Mouse (Mus musculus) heart, embryonic 10.5 days (tissue): ENCODE data around the gene Map3k20. TPM values are rescaled to one million over a fixed set of nuclear protein-coding genes. Genes with fewer than 3 reads are reported as not detected.

Experiments
- DNase-seq: peaks from one replicate; pipeline ENCODE4 v3.0.0-alpha.2; 2017; ENCODE audit warnings: low spot score
- H3K27ac ChIP-seq: fragments of 300-500 bp; sonication (generic); 2 replicates; pipeline ENCODE4 v1.5.1; 2016; ENCODE audit warnings: mild to moderate bottlenecking
- H3K27me3 ChIP-seq: fragments of 300-500 bp; sonication (generic); 2 replicates; pipeline ENCODE4 v1.6.1; 2016; ENCODE audit warnings: mild to moderate bottlenecking; ENCODE audit not compliant: poor library complexity, insufficient read depth, severe bottlenecking
- H3K36me3 ChIP-seq: fragments of 300-500 bp; sonication (generic); 2 replicates; pipeline ENCODE4 v1.6.1; 2016; ENCODE audit warnings: mild to moderate bottlenecking, moderate library complexity
- H3K4me1 ChIP-seq: fragments of 300-500 bp; sonication (generic); 2 replicates; pipeline ENCODE4 v1.6.1; 2016; ENCODE audit warnings: mild to moderate bottlenecking
- H3K4me3 ChIP-seq: fragments of 300-500 bp; sonication (generic); 2 replicates; pipeline ENCODE4 v1.5.1; 2016; ENCODE audit warnings: mild to moderate bottlenecking, moderate library complexity
- H3K9me3 ChIP-seq: fragments of 300-500 bp; sonication (generic); 2 replicates; pipeline ENCODE4 v1.6.1; 2016; ENCODE audit warnings: mild to moderate bottlenecking, moderate library complexity
- WGBS: fragments of 180-500 bp; shearing (Covaris S2); methylation state at CpG from one replicate; pipeline ENCODE4 v1.1.7; 2016; 5-methylcytosine and 5-hydroxymethylcytosine counted together
- polyA plus RNA-seq: library from polyadenylated mRNA; unstranded; fragments of >200 nt; fragmentation: Nextera tagmentation; extraction: Ambion mirVana; gene quantifications from 2 replicates; pipeline ENCODE4 v1.2.1, GENCODE M21; 2016

Gene Map3k20
- polyA plus RNA-seq, 1 experiment from 2014 or later: 27.9 TPM

GRCm38 (mm10) chr2:72438941-72439533 is 153.6 kb downstream of the Map3k20 start:
- Histone ChIP-seq H3K36me3 (peaks cover 27% of the 10 kb centered on the region; the same call in 1 of the 2 replicates), H3K27me3 (no peaks in the 10 kb centered on the region), H3K4me1 (no peaks in the 10 kb centered on the region), H3K27ac (no peak overlapping the region), H3K4me3 (no peak overlapping the region), H3K9me3 (no peaks in the 10 kb centered on the region)
- no peak for DNase-seq
- 71% methylated on average over 8 of the region's 8 CpGs for WGBS

GRCm38 (mm10) chr2:72441010-72441409 is 155.6 kb downstream of the Map3k20 start:
- no peak for DNase-seq
- no peak overlapping the region for H3K27ac ChIP-seq
- 91% methylated on average over 9 of the region's 9 CpGs for WGBS
- H3K4me1 ChIP-seq: no peaks in the 10 kb centered on the region
- H3K4me3 ChIP-seq: no peak overlapping the region
- peaks cover 20% of the 10 kb centered on the region; the same call in 1 of the 2 replicates for H3K36me3 ChIP-seq
- H3K9me3 ChIP-seq: no peaks in the 10 kb centered on the region
- no peaks in the 10 kb centered on the region for H3K27me3 ChIP-seq

DNA sequence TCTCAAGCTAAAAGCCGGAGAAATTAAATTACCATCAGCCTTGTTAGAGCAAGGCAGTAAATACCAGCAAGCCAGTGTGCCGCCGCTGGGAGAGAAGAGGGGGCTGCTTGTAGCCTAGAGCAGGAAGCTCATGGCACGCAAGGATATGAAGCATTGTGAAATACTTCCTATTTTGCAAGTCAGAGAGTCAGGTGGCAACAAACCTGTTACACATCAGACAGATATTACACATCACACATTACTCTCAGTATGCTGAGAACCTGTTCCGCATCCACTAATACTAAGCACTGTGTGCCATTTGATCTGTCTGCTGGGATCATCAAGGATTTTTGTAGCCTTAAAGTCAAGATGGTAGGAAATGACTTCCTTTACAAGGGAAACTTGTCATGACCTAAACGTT is 157.4 kb downstream of the Map3k20 start:
- H3K36me3 ChIP-seq: peaks cover 16% of the 10 kb centered on the region; the same call in 1 of the 2 replicates
- H3K9me3 ChIP-seq: no peaks in the 10 kb centered on the region
- no peak overlapping the region for H3K27ac ChIP-seq
- no peak overlapping the region for H3K4me3 ChIP-seq
- H3K27me3 ChIP-seq: no peaks in the 10 kb centered on the region
- no peaks in the 10 kb centered on the region for H3K4me1 ChIP-seq
- WGBS: 91% methylated on average over 6 of the region's 6 CpGs
- DNase-seq: no peak

DNA sequence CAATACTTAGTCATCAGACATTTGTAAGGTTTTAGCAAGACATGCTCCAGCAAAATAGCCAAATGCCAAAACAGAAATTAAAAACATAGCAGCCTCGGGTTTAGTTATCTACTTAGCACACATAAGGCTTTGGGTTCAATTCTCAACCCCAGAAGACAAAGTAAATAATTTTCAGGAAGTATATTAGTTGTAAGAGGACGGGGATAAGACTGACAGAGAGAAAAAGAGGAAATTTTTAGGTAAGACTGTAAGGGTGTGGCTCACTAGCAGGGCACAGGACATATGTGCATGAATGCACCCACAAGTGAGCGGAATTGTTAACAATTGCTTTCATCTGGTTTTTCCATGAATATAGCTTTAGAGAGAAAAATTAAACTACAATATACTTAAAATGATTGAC is 158.5 kb downstream of the Map3k20 start:
- no peaks in the 10 kb centered on the region for H3K27me3 ChIP-seq
- WGBS: 79% methylated on average over 3 of the region's 3 CpGs
- no peak overlapping the region for H3K27ac ChIP-seq
- no peaks in the 10 kb centered on the region for H3K4me1 ChIP-seq
- no peaks in the 10 kb centered on the region for H3K9me3 ChIP-seq
- DNase-seq: no peak
- H3K4me3 ChIP-seq: no peak overlapping the region
- H3K36me3 ChIP-seq: peaks cover 11% of the 10 kb centered on the region; the same call in 1 of the 2 replicates

GRCm38 (mm10) chr2:72446106-72446505 is 160.7 kb downstream of the Map3k20 start:
- H3K27ac ChIP-seq: no peak overlapping the region
- WGBS: 86% methylated on average over 3 of the region's 3 CpGs
- peaks cover 9% of the 10 kb centered on the region; the same call in 1 of the 2 replicates for H3K36me3 ChIP-seq
- no peaks in the 10 kb centered on the region for H3K4me1 ChIP-seq
- no peaks in the 10 kb centered on the region for H3K9me3 ChIP-seq
- H3K4me3 ChIP-seq: no peak overlapping the region
- no peaks in the 10 kb centered on the region for H3K27me3 ChIP-seq
- no peak for DNase-seq

GRCm38 (mm10) chr2:72446615-72447014 is 161.2 kb downstream of the Map3k20 start:
- WGBS: 50% methylated on average over 5 of the region's 5 CpGs
- H3K36me3 ChIP-seq: peaks cover 4% of the 10 kb centered on the region; the same call in 1 of the 2 replicates
- no peaks in the 10 kb centered on the region for H3K4me1 ChIP-seq
- no peak overlapping the region for H3K27ac ChIP-seq
- no peak for DNase-seq
- H3K9me3 ChIP-seq: no peaks in the 10 kb centered on the region
- no peaks in the 10 kb centered on the region for H3K27me3 ChIP-seq
- no peak overlapping the region for H3K4me3 ChIP-seq

GRCm38 (mm10) chr2:72453563-72453962 is 168.1 kb downstream of the Map3k20 start:
- Histone ChIP-seq H3K27ac (no peak overlapping the region), H3K36me3 (no peaks in the 10 kb centered on the region), H3K4me3 (no peak overlapping the region), H3K27me3 (no peaks in the 10 kb centered on the region), H3K4me1 (peaks cover 8% of the 10 kb centered on the region), H3K9me3 (no peaks in the 10 kb centered on the region)
- no peak for DNase-seq
- WGBS: 46% methylated on average over 3 of the region's 3 CpGs

- no peak overlapping the region for H3K4me3 ChIP-seq
- H3K27me3 ChIP-seq: no peaks in the 10 kb centered on the region
- H3K9me3 ChIP-seq: no peaks in the 10 kb centered on the region
- 59% methylated on average over 1 of the region's 1 CpGs for WGBS
- H3K4me1 ChIP-seq: peaks cover 8% of the 10 kb centered on the region
- no peak for DNase-seq
- H3K27ac ChIP-seq: no peak overlapping the region
- no peaks in the 10 kb centered on the region for H3K36me3 ChIP-seq
Measured at GRCm38 (mm10) chr2:72456189-72456588, 170.8 kb downstream of the Map3k20 start.

- Histone ChIP-seq H3K9me3 (no peaks in the 10 kb centered on the region), H3K4me1 (no peaks in the 10 kb centered on the region), H3K27me3 (no peaks in the 10 kb centered on the region), H3K27ac (no peak overlapping the region), H3K4me3 (no peak overlapping the region), H3K36me3 (no peaks in the 10 kb centered on the region)
- no peak for DNase-seq
- WGBS: 56% methylated on average over 7 of the region's 7 CpGs
Measured at GRCm38 (mm10) chr2:72464376-72465014, 179.1 kb downstream of the Map3k20 start.

DNA sequence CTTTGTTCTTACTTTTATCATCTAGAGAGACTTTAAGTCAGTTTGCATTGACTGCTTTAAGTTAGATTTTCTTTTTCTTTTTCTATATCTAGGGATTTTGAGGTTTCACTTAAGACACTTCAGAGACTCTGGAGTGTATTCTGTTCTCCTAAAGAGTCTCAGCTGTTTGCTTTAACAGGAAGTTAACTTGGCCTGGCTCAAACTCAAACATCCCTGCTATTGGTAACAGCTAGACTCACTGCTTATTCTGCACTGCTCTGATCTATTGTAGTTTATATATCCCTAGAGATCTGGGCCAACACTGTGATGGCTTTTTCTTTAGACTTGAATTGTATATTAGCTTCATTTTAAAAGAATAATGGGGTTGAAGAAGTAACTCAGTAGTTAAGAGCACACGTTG is 182.2 kb downstream of the Map3k20 start:
- WGBS: 90% methylated on average over 1 of the region's 1 CpGs
- DNase-seq: no peak

GRCm38 (mm10) chr2:72471415-72472070 is 186.1 kb downstream of the Map3k20 start:
- H3K4me3 ChIP-seq: no peak overlapping the region
- no peaks in the 10 kb centered on the region for H3K36me3 ChIP-seq
- H3K27ac ChIP-seq: no peak overlapping the region
- no peaks in the 10 kb centered on the region for H3K27me3 ChIP-seq
- 69% methylated on average over 16 of the region's 16 CpGs for WGBS
- no peaks in the 10 kb centered on the region for H3K9me3 ChIP-seq
- H3K4me1 ChIP-seq: peaks cover 18% of the 10 kb centered on the region
- no peak for DNase-seq

More for the DNA sequence above, 182.2 kb downstream of the Map3k20 start:
- Histone ChIP-seq H3K9me3 (no peaks in the 10 kb centered on the region), H3K36me3 (no peaks in the 10 kb centered on the region), H3K27ac (no peak overlapping the region), H3K4me1 (no peaks in the 10 kb centered on the region), H3K27me3 (no peaks in the 10 kb centered on the region), H3K4me3 (no peak overlapping the region)

DNA sequence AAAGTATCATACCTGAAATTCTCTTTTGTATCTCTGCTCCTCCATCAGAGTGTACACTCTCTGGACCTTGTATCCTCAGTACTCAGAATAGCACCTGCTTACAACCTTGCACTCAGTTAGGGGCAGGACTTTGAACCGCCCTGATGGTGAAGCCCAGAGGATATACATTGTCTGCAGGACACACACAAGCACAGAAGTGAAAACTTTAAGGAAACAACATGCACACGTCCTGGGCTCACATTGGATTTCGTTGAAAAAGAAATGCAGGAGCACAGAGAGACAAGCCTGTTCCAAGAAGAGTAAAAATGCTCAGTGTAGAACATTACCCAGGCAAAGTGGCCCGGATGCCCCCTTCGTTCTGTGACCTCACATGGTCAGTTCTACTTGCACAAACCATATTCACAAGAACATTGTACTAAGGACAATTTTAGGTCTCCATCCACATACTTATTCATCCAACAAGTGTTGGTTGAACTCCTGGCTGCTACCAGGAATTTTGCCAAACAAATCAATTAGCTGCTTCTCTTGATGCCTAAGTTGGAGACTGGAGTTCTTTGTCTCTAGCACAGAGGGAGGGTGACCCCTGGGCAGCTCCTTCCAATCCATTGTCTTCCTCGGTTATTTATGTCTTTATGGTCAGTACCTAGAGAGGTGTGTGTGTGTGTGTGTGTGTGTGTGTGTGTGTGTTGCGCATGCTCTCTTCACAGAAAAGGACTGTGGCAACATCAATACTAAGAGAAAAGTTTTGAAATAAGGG is 189.3 kb downstream of the Map3k20 start:
- Histone ChIP-seq H3K27me3 (no peaks in the 10 kb centered on the region), H3K27ac (peak overlapping the region; percentile 95; the same call in 1 of the 2 replicates), H3K4me3 (peak overlapping the region; percentile 77), H3K36me3 (peaks cover 11% of the 10 kb centered on the region; the same call in 1 of the 2 replicates), H3K4me1 (peaks cover 37% of the 10 kb centered on the region), H3K9me3 (no peaks in the 10 kb centered on the region)
- 46% methylated on average over 7 of the region's 7 CpGs for WGBS
- no peak for DNase-seq

DNA sequence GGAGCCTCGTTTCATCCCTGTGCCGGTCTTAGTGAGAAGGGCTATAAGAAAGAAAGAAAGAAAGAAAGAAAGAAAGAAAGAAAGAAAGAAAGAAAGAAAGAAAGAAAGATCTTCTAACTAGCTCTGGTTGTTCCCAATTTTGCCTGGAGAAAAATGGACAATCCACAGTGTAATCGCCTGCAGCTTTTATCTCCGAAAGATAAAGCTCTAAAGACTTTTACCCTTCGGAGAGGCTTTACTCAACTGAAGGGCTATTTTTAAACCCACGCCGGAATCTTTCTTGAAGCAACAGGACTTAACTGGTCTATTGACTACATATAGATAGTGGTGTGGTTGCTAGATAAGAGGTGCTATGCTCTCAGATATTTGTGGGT is 190.0 kb downstream of the Map3k20 start:
- Histone ChIP-seq H3K4me3 (peak overlapping the region; percentile 77), H3K27me3 (no peaks in the 10 kb centered on the region), H3K27ac (peak overlapping the region; percentile 95), H3K9me3 (no peaks in the 10 kb centered on the region), H3K4me1 (peaks cover 41% of the 10 kb centered on the region), H3K36me3 (peaks cover 18% of the 10 kb centered on the region)
- under 1% methylated on average over 7 of the region's 7 CpGs for WGBS
- DNase-seq: no peak
